Mouse (Mus musculus): ENCODE data around the gene Lurap1l. TPM values are rescaled to one million over a fixed set of nuclear protein-coding genes. Genes with fewer than 3 reads are reported as not detected.

Gene Lurap1l
- polyA plus RNA-seq, 1 experiment from 2014 or later, result 11.7 TPM

DNA sequence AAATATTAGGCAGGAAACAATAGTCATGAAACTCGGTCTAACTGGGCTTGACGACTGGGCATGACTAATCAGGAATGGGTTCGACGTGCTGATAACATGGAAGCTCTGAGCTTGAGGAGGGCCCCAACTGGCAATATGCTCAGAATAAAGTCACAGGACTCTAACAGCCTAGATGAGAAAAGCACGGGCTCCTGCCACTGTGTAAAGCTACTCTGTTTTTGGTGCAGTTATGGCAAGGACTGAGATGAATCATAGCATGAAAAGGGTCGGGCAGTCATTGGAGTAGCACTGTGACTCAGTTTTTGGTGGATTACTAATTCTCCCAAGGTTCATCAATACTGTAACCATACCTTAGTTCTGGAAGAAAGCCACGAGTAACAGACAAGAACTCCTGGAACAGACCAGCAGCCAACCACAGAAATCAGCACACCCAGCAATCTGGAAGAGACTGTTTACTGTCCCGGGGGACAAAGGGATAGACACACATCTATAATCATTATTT is 39.9 kb downstream of the Lurap1l start:
- no peak overlapping the region for H3K4me2 ChIP-seq (replicated peaks)
- H3K9ac ChIP-seq, result no peak overlapping the region
- no peak overlapping the region for H3K27ac ChIP-seq
- WGBS, result 48% methylated on average over 8 of the region's 8 CpGs
- no peak for ATAC-seq (ENCODE audit: low FRiP score, low read depth)
- H3K36me3 ChIP-seq, result no peaks in the 10 kb centered on the region
- peaks cover 12% of the 10 kb centered on the region; the same call in 1 of the 2 replicates for H3K4me1 ChIP-seq
- no peaks in the 10 kb centered on the region for H3K27me3 ChIP-seq
- no peaks in the 10 kb centered on the region for H3K9me3 ChIP-seq
- no peak overlapping the region for H3K4me3 ChIP-seq

DNA sequence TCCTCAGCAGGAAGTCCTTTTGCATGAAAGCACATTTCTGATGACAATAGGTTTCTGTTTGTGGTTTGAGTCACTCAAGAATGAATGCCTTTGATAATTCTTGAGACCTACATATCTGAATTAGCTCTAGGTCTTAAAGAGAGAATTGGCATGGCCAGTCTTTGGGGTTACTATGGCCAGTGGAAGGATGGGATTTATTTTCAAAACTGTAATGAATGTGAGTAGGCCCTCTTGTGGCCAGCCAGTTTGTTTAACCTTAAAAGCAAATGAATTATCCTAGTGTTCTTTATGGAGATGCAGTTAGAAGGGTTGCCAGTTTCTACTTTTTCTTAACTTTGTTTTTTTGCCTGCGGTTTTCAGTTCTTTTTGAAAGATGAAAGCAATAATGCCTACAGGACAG is 42.2 kb downstream of the Lurap1l start:
- WGBS, result 84% methylated on average over 1 of the region's 1 CpGs

DNA sequence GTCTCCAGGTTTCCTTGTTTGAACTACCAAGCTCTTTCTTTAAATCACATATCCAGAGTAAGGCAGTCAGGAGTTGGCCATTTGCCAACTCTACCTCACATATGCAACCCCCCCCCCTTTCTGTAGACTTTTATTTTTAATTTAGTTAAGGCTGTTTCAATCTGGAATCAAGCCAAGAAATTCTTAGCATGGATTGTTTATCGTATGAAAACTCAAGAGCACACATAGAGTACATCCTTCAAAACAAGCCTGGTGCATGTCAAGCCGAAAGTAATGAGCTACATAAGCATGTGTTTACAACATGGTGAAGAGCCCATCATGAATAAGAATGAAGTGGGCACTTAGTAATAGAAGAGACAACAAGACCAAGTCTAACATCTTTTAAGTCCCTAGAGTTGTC is 45.5 kb downstream of the Lurap1l start:
- no peak overlapping the region for H3K27ac ChIP-seq
- H3K36me3 ChIP-seq, result no peaks in the 10 kb centered on the region
- 49% methylated on average over 2 of the region's 2 CpGs for WGBS
- no peaks in the 10 kb centered on the region for H3K9me3 ChIP-seq
- H3K27me3 ChIP-seq, result no peaks in the 10 kb centered on the region
- H3K4me2 ChIP-seq (replicated peaks), result no peak overlapping the region
- H3K4me3 ChIP-seq, result no peak overlapping the region
- H3K4me1 ChIP-seq, result peaks cover 10% of the 10 kb centered on the region
- peak; percentile 48; the same call in 1 of the 2 replicates for ATAC-seq (ENCODE audit: low FRiP score, low read depth)
- H3K9ac ChIP-seq, result no peak overlapping the region

More for the DNA sequence above, 42.2 kb downstream of the Lurap1l start:
- no peak for ATAC-seq (ENCODE audit: low FRiP score, low read depth)
- Histone ChIP-seq H3K36me3 (no peaks in the 10 kb centered on the region), H3K9ac (no peak overlapping the region), H3K4me1 (peaks cover 19% of the 10 kb centered on the region), H3K27ac (no peak overlapping the region), H3K9me3 (no peaks in the 10 kb centered on the region), H3K4me3 (no peak overlapping the region), H3K4me2 (replicated peaks) (no peak overlapping the region), H3K27me3 (no peaks in the 10 kb centered on the region)

DNA sequence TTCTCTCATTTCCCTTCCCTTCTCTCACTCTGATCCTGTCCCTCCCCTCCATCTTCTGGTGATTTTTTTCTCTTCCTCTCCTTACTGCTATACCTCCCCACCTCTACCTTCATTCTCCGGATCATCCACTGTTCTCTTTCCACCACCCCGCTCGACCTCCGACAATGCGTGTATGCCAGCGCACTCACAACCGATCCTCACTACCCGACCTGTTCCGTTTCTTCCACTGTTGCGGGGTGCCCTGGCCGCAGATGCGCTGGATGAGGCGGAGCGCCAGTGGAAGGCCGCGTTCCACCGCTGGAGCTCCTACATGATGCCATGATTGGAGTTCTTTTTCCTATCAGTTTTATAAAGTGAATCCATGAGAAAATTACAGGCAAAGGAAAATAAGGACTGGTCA is 57.1 kb downstream of the Lurap1l start:
- H3K4me3 ChIP-seq, result no peak overlapping the region
- H3K9me3 ChIP-seq, result peaks cover 4% of the 10 kb centered on the region
- no peak overlapping the region for H3K4me2 ChIP-seq (replicated peaks)
- H3K27me3 ChIP-seq, result no peaks in the 10 kb centered on the region
- no peaks in the 10 kb centered on the region for H3K36me3 ChIP-seq
- no peak for ATAC-seq (ENCODE audit: low FRiP score, low read depth)
- H3K4me1 ChIP-seq, result no peaks in the 10 kb centered on the region
- WGBS, result 89% methylated on average over 17 of the region's 17 CpGs
- no peak overlapping the region for H3K27ac ChIP-seq
- no peak overlapping the region for H3K9ac ChIP-seq

DNA sequence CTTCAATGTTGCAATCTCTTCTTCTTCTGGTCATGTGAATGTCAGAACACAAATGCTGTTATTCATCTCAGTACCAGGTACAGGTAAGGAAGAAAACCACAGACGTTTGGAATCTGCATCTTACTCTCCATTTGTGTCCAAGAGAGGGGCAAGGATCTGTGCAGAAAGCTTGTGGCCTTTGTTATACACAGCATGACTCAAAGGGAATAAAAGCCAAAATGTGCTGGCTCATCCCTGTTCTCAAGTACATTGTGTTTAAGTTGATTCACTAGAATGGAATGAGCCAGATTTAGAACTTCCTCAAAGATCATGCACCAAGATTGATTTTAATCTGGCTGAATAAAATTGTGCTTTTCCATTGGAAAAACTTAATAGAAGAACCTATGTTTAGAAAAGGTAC is 61.4 kb downstream of the Lurap1l start:
- Histone ChIP-seq H3K27me3 (no peaks in the 10 kb centered on the region), H3K4me2 (replicated peaks) (no peak overlapping the region), H3K9ac (no peak overlapping the region), H3K27ac (no peak overlapping the region), H3K4me1 (no peaks in the 10 kb centered on the region), H3K4me3 (no peak overlapping the region), H3K36me3 (no peaks in the 10 kb centered on the region), H3K9me3 (peaks cover 4% of the 10 kb centered on the region)
- WGBS, result 40% methylated on average over 1 of the region's 1 CpGs
- ATAC-seq (ENCODE audit: low FRiP score, low read depth), result no peak

DNA sequence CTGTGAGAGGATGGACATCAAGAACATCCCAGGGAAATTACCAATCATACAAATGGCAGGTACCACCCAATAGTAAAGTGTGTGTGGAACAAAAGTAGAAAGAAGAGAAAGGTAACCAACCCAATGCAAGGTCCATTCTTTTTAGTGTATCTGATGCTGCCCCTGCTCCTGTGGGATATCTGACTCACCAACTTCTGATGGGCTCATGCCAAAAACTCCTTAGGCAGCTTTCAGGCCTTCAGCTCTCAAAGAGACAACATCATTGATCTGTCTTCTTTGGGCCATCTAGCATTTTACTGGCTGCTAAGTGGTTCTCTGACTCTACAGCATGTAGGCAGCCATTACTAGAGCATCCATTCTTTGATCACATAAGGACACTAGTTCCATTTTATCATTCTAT is 63.5 kb downstream of the Lurap1l start:
- ATAC-seq (ENCODE audit: low FRiP score, low read depth), result no peak
- Histone ChIP-seq H3K9ac (no peak overlapping the region), H3K4me2 (replicated peaks) (no peak overlapping the region), H3K4me3 (no peak overlapping the region), H3K36me3 (no peaks in the 10 kb centered on the region), H3K4me1 (no peaks in the 10 kb centered on the region), H3K27me3 (no peaks in the 10 kb centered on the region), H3K27ac (no peak overlapping the region), H3K9me3 (no peaks in the 10 kb centered on the region)

DNA sequence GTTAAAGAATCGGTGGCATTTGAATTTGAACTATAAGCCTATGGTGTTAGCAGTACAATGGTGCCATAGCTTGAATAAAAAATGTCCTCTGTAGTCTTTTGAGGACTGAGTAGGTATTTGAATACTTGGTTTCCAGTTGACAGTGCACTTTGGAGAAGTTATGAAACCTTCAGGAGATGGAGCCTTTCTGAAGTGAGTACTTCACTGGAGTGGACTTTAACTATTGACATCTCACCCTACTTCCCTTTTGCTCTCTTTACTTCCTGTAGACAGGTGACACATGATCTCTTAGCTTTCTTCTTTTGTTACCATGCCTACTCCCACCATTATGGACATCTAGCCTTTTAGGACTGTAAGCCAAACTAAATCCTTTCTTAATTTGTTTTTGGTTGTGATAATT is 80.4 kb downstream of the Lurap1l start:
- no peak for ATAC-seq (ENCODE audit: low FRiP score, low read depth)
- Histone ChIP-seq H3K4me3 (no peak overlapping the region), H3K27me3 (no peaks in the 10 kb centered on the region), H3K27ac (no peak overlapping the region), H3K4me1 (peaks cover 4% of the 10 kb centered on the region; the same call in 1 of the 2 replicates), H3K36me3 (no peaks in the 10 kb centered on the region), H3K9me3 (no peaks in the 10 kb centered on the region), H3K9ac (no peak overlapping the region), H3K4me2 (replicated peaks) (no peak overlapping the region)
- 86% methylated on average over 1 of the region's 1 CpGs for WGBS

DNA sequence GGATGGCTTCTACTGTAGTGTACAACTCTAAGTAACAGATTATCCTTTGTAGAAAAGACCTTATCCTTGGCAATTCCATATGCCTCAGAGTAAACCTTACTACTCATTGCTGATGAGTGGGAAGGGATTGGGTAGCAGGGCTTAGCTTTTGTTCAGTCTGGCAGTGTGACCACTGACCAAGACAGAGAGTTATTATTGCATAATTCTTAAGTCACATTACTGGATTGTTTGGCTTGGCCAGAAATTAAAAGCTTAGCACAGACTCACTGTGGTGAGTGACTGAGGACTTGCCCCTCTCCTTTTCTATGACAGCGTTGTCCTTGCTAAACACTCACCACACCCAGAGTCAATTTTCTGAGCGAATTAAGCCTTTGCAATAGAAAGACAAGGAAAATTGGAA is 93.1 kb downstream of the Lurap1l start:
- no peaks in the 10 kb centered on the region for H3K36me3 ChIP-seq
- no peak overlapping the region for H3K9ac ChIP-seq
- H3K9me3 ChIP-seq, result 0 out of 2 replicates have a peak, but pooled peaks cover 5% of the 10 kb centered on the region
- ATAC-seq (ENCODE audit: low FRiP score, low read depth), result no peak
- H3K4me3 ChIP-seq, result no peak overlapping the region
- H3K27me3 ChIP-seq, result no peaks in the 10 kb centered on the region
- peaks cover 8% of the 10 kb centered on the region; the same call in 1 of the 2 replicates for H3K4me1 ChIP-seq
- H3K27ac ChIP-seq, result no peak overlapping the region
- no peak overlapping the region for H3K4me2 ChIP-seq (replicated peaks)
- WGBS, result 86% methylated on average over 2 of the region's 2 CpGs

Small RNAs within 50 kb of the gene (microRNA-seq; reads per million reads assigned to microRNA genes)
- gene Gm27452, result not detected

Other genes with a start within 250 kb of the Lurap1l start
- 0.20 and 0.27 TPM in 2 replicates for gene Tyrp1, start 76.5 kb upstream of the Lurap1l start, polyA plus RNA-seq (2015; fragmentation: Nextera tagmentation; extraction: Ambion mirVana)